Mouse (Mus musculus) embryonic facial prominence, embryonic 14.5 days (tissue): ENCODE measurements around the gene Spink2. TPM values are rescaled to one million over a fixed set of nuclear protein-coding genes. Genes with fewer than 3 reads are reported as not detected.
"Not testable (repeated sequence)": the region's sequence is repeated elsewhere in the genome, so short reads cannot be mapped to it uniquely, and the experiment has no call there.

Experiments
- ATAC-seq: fragments of 200-750 bp; cut with Nextera tagmentation; 2 replicates; pipeline ENCODE4 v1.8.0; 2017; ENCODE audit warnings: low read depth, moderate number of reproducible peaks, moderate TSS enrichment
- DNase-seq: peaks from one replicate; pipeline ENCODE4 v3.0.0-alpha.2; 2015; ENCODE audit warnings: low spot score
- H3K27ac ChIP-seq: fragments of 300-500 bp; sonication (generic); replicated peaks from 2 replicates; pipeline ENCODE4 v1.5.1; 2014; ENCODE audit warnings: low read depth, mild to moderate bottlenecking, low read length, moderate library complexity
- H3K27me3 ChIP-seq: fragments of 300-500 bp; sonication (generic); replicated peaks from 2 replicates; pipeline ENCODE4 v1.6.1; 2014; ENCODE audit warnings: low read length; ENCODE audit not compliant: control insufficient read depth, insufficient read depth
- H3K36me3 ChIP-seq: fragments of 300-500 bp; sonication (generic); 2 replicates; pipeline ENCODE4 v1.6.1; 2014; ENCODE audit warnings: low read length, mixed read lengths; ENCODE audit not compliant: control insufficient read depth, insufficient read depth
- H3K4me1 ChIP-seq: fragments of 300-500 bp; sonication (generic); 2 replicates; pipeline ENCODE4 v1.6.1; 2014; ENCODE audit warnings: antibody characterized with exemption, low read length; ENCODE audit not compliant: control insufficient read depth, insufficient read depth
- H3K4me2 ChIP-seq: fragments of 300-500 bp; sonication (generic); 2 replicates; pipeline ENCODE4 v1.6.1; 2014; ENCODE audit warnings: low read depth, mild to moderate bottlenecking, low read length, moderate library complexity, mixed read lengths
- H3K4me3 ChIP-seq: fragments of 300-500 bp; sonication (generic); 2 replicates; pipeline ENCODE4 v1.5.1; 2014; ENCODE audit warnings: low read depth, mild to moderate bottlenecking, low read length
- H3K9ac ChIP-seq: fragments of 300-500 bp; sonication (generic); 2 replicates; pipeline ENCODE4 v1.6.1; 2014; ENCODE audit warnings: low read depth, mild to moderate bottlenecking, low read length, moderate library complexity, mixed read lengths
- H3K9me3 ChIP-seq: fragments of 300-500 bp; sonication (generic); 2 replicates; pipeline ENCODE4 v1.6.1; 2016; ENCODE audit warnings: low read length; ENCODE audit not compliant: control insufficient read depth
- WGBS: fragments of 180-500 bp; shearing (Covaris S2); extraction: QIAGEN DNeasy Blood & Tissue Kit; methylation state at CpG from one replicate; pipeline ENCODE4 v1.1.7; 2014; 5-methylcytosine and 5-hydroxymethylcytosine counted together
- polyA plus RNA-seq: library from polyadenylated mRNA; unstranded; fragments of >200 nt; fragmentation: Nextera tagmentation; extraction: Ambion mirVana; gene quantifications from 2 replicates; pipeline ENCODE4 v1.2.1, GENCODE M21; 2014

The Spink2 gene
- polyA plus RNA-seq, 1 experiment from 2014 or later = 4.7 TPM

GRCm38 (mm10) chr5:77245787-77246671 lies 34.8 kb upstream of the Spink2 start:
- DNase-seq (peak; percentile 87), ATAC-seq (peak; percentile 80)
- H3K4me2 ChIP-seq = peak overlapping the region; percentile 55
- H3K9me3 ChIP-seq = no peaks in the 10 kb centered on the region
- 18% methylated on average over 26 of the region's 26 CpGs for WGBS
- H3K36me3 ChIP-seq = no peaks in the 10 kb centered on the region
- H3K27ac ChIP-seq = peak overlapping the region; percentile 72
- H3K27me3 ChIP-seq = no peaks in the 10 kb centered on the region
- H3K4me3 ChIP-seq = peak overlapping the region; percentile 25
- 0 out of 2 replicates have a peak, but pooled peaks cover 7% of the 10 kb centered on the region for H3K4me1 ChIP-seq
- H3K9ac ChIP-seq = peak overlapping the region; percentile 2; the same call in 1 of the 2 replicates

- Histone ChIP-seq H3K4me3 (peak overlapping the region; percentile 25), H3K4me2 (peak overlapping the region; percentile 55), H3K9me3 (no peaks in the 10 kb centered on the region), H3K27me3 (no peaks in the 10 kb centered on the region), H3K9ac (peak overlapping the region; percentile 2; the same call in 1 of the 2 replicates), H3K36me3 (no peaks in the 10 kb centered on the region), H3K4me1 (0 out of 2 replicates have a peak, but pooled peaks cover 7% of the 10 kb centered on the region), H3K27ac (peak overlapping the region; percentile 72)
- no peak for DNase-seq
- no peak for ATAC-seq
- WGBS = 34% methylated on average over 7 of the region's 7 CpGs
These were observed 34.2 kb upstream of the Spink2 start for GRCm38 (mm10) chr5:77245463-77245786.

DNA sequence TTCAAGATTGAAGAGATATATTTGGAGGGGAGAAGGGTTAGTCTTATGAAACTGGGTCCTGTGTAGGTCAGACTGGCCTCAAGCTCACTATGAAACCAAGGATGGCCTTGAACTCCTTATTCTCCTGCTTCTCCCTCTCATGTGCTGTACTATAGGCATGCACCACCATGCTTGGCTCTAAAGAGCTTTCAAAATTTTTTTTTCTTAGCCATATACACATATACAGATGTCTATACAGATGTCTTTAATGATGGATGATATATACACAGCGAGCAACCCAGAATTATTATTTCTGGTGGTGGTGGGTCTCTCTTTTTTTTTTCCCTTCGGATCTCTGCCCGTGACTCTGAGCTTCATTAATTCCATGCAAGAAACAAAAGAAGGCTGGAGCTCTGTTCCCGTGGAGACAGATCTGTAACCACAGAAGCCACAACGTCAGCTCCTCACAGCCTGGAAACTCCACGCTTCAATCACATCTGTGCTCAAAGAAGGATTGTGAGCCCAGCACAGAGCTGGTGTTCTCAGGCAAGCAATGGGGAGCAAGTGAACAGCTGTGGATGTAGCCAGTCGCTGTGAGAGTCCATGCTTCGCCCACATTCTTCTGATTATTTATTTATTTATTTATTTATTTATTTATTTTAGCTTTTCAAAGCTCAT lies 33.2 kb upstream of the Spink2 start:
- Histone ChIP-seq H3K9me3 (no peaks in the 10 kb centered on the region), H3K9ac (no peak overlapping the region), H3K27me3 (no peaks in the 10 kb centered on the region), H3K4me1 (0 out of 2 replicates have a peak, but pooled peaks cover 7% of the 10 kb centered on the region), H3K4me3 (no peak overlapping the region), H3K4me2 (no peak overlapping the region), H3K36me3 (no peaks in the 10 kb centered on the region), H3K27ac (peak overlapping the region; percentile 52)
- 26% methylated on average over 8 of the region's 8 CpGs for WGBS
- peak; percentile 80 for DNase-seq
- ATAC-seq = 0 out of 2 replicates have a peak, but pooled peaks have one; percentile 28

- H3K27ac ChIP-seq = no peak overlapping the region
- no peak for ATAC-seq
- no peak overlapping the region for H3K9ac ChIP-seq
- H3K4me3 ChIP-seq = no peak overlapping the region
- no peaks in the 10 kb centered on the region for H3K9me3 ChIP-seq
- 49% methylated on average over 2 of the region's 2 CpGs for WGBS
- no peak for DNase-seq
- H3K4me1 ChIP-seq = no peaks in the 10 kb centered on the region
- no peaks in the 10 kb centered on the region for H3K36me3 ChIP-seq
- no peaks in the 10 kb centered on the region for H3K27me3 ChIP-seq
- H3K4me2 ChIP-seq = no peak overlapping the region
These were observed 25.8 kb upstream of the Spink2 start for GRCm38 (mm10) chr5:77237104-77237503.

GRCm38 (mm10) chr5:77234921-77235320 lies 23.6 kb upstream of the Spink2 start:
- H3K4me1 ChIP-seq = no peaks in the 10 kb centered on the region
- ATAC-seq (no peak), DNase-seq (no peak)
- no peak overlapping the region for H3K4me3 ChIP-seq
- no peak overlapping the region for H3K4me2 ChIP-seq
- no peak overlapping the region for H3K27ac ChIP-seq
- H3K36me3 ChIP-seq = no peaks in the 10 kb centered on the region
- no peaks in the 10 kb centered on the region for H3K9me3 ChIP-seq
- WGBS = 49% methylated on average over 3 of the region's 3 CpGs
- H3K9ac ChIP-seq = no peak overlapping the region
- no peaks in the 10 kb centered on the region for H3K27me3 ChIP-seq

DNA sequence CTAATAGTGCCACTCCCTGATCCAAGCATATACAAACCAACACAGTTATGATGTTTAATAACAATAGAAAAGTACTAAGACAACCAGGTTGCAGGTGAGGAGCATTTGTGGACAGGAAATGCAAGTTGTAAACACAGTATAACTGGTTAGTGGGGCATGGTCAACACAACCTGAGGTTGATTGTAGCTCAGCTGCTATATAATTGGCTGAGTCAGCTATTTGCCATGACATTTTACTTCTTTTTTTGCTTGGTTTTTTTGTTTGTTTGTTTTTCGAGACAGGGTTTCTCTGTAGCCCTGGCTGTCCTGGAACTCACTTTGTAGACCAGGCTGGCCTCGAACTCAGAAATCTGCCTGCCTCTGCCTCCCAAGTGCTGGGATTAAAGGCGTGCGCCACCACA lies 20.6 kb upstream of the Spink2 start:
- H3K4me2 ChIP-seq, H3K4me1 ChIP-seq, ATAC-seq, H3K27ac ChIP-seq, DNase-seq, H3K27me3 ChIP-seq, H3K4me3 ChIP-seq, H3K9me3 ChIP-seq, H3K9ac ChIP-seq, H3K36me3 ChIP-seq: not testable (repeated sequence)
- 98% methylated on average over 4 of the region's 4 CpGs for WGBS

DNA sequence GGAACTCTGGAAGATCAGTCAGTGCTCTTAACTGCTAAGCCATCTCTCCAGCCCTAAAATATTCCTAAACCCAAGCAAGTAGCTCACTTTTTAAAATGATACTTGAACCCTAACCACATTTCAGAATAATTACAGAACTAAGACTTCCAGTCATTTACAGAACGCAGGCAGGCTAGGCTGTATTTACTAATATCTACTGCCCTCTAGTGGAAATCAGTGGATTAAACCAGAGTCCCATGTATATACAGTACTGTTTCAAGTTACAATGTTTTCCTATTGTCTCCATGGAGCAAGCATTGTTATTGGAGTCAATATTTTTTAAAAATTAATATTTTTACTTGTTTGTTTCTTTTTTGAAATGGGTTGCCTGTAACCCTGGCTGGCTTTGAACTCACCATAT lies 17.7 kb upstream of the Spink2 start:
- H3K36me3 ChIP-seq = no peaks in the 10 kb centered on the region
- peak; percentile 78 for DNase-seq
- ATAC-seq = peak; percentile 79
- no peak overlapping the region for H3K27ac ChIP-seq
- H3K4me3 ChIP-seq = no peak overlapping the region
- 19% methylated on average over 1 of the region's 1 CpGs for WGBS
- H3K4me1 ChIP-seq = no peaks in the 10 kb centered on the region
- no peaks in the 10 kb centered on the region for H3K27me3 ChIP-seq
- no peak overlapping the region for H3K9ac ChIP-seq
- H3K4me2 ChIP-seq = no peak overlapping the region
- H3K9me3 ChIP-seq = no peaks in the 10 kb centered on the region

GRCm38 (mm10) chr5:77223043-77223975 lies 12.0 kb upstream of the Spink2 start:
- Histone ChIP-seq H3K4me2 (no peak overlapping the region), H3K27me3 (no peaks in the 10 kb centered on the region), H3K9me3 (no peaks in the 10 kb centered on the region), H3K4me3 (no peak overlapping the region), H3K36me3 (no peaks in the 10 kb centered on the region), H3K9ac (no peak overlapping the region), H3K27ac (no peak overlapping the region), H3K4me1 (no peaks in the 10 kb centered on the region)
- WGBS = 73% methylated on average over 11 of the region's 11 CpGs
- no peak for ATAC-seq
- no peak for DNase-seq
